Mouse (Mus musculus) mesoderm, embryonic 11.5 days (tissue): Measurements from ENCODE around the gene Nfasc.

ENCODE experiments used
- DNase-seq: peaks from one replicate; pipeline ENCODE4 v3.0.0-alpha.2; 2012; ENCODE audit warnings: low read depth, low spot score

The Nfasc gene

GRCm38 (mm10) chr1:132650680-132651079 is 90.9 kb downstream of the Nfasc start:
- DNase-seq: no peak

GRCm38 (mm10) chr1:132647958-132648357 is 93.6 kb downstream of the Nfasc start:
- no peak for DNase-seq

GRCm38 (mm10) chr1:132641049-132641795 is 100.4 kb downstream of the Nfasc start:
- no peak for DNase-seq

- no peak for DNase-seq
Observed at GRCm38 (mm10) chr1:132640256-132640655, 101.3 kb downstream of the Nfasc start.

- no peak for DNase-seq
Observed at GRCm38 (mm10) chr1:132637346-132637745, 104.3 kb downstream of the Nfasc start.

- DNase-seq: no peak
Observed at GRCm38 (mm10) chr1:132629611-132630370, 111.8 kb downstream of the Nfasc start.

- no peak for DNase-seq
Observed at GRCm38 (mm10) chr1:132628599-132628998, 113.0 kb downstream of the Nfasc start.

GRCm38 (mm10) chr1:132628183-132628582 is 113.4 kb downstream of the Nfasc start:
- no peak for DNase-seq

GRCm38 (mm10) chr1:132626125-132626756 is 115.4 kb downstream of the Nfasc start:
- peak; percentile 44 for DNase-seq

GRCm38 (mm10) chr1:132625034-132625433 is 116.6 kb downstream of the Nfasc start:
- DNase-seq: no peak

GRCm38 (mm10) chr1:132624466-132624865 is 117.1 kb downstream of the Nfasc start:
- DNase-seq: peak; percentile 29

- no peak for DNase-seq
Observed at GRCm38 (mm10) chr1:132623641-132624336, 117.8 kb downstream of the Nfasc start.

- DNase-seq: no peak
Observed at GRCm38 (mm10) chr1:132612066-132612465, 129.5 kb downstream of the Nfasc start.

GRCm38 (mm10) chr1:132609048-132609634 is 132.5 kb downstream of the Nfasc start:
- DNase-seq: peak; percentile 72

- DNase-seq: no peak
Observed at GRCm38 (mm10) chr1:132602161-132602560, 139.4 kb downstream of the Nfasc start.

- DNase-seq: no peak
Observed at GRCm38 (mm10) chr1:132598024-132598423, 143.6 kb downstream of the Nfasc start.

- no peak for DNase-seq
Observed at GRCm38 (mm10) chr1:132595741-132596140, 145.9 kb downstream of the Nfasc start.

GRCm38 (mm10) chr1:132594587-132594986 is 147.0 kb downstream of the Nfasc start:
- DNase-seq: peak; percentile 80

- DNase-seq: no peak
Observed at GRCm38 (mm10) chr1:132592145-132592544, 149.5 kb downstream of the Nfasc start.

- DNase-seq: no peak
Observed at GRCm38 (mm10) chr1:132591399-132591930, 150.1 kb downstream of the Nfasc start.

GRCm38 (mm10) chr1:132586679-132587201 is 154.9 kb downstream of the Nfasc start:
- DNase-seq: no peak
